Mouse (Mus musculus) bone marrow, adult 2 months (tissue): Measurements from ENCODE around the gene Specc1.

Experiments used
- CTCF ChIP-seq: fragments of 200-500 bp; IDR thresholded peaks from 2 replicates; pipeline ENCODE4 v1.5.1; 2011; ENCODE audit warnings: low read length, control low read depth; ENCODE audit not compliant: control insufficient read depth, insufficient read depth
- POLR2A ChIP-seq: fragments of 200-500 bp; IDR thresholded peaks from 2 replicates; pipeline ENCODE4 v1.6.1; 2011; ENCODE audit warnings: low read depth, mild to moderate bottlenecking, control low read depth, low read length, borderline replicate concordance; ENCODE audit not compliant: control insufficient read depth

- TF ChIP-seq CTCF, result no peak
- TF ChIP-seq POLR2A, result no peak
These were observed 292.1 kb downstream of the Specc1 start, which contains the start of gene Adora2b for GRCm38 (mm10) chr11:62248401-62249244.
